Mouse (Mus musculus) olfactory bulb, adult 2 months (tissue): Measurements from ENCODE around the gene Rasd2. TPM values are rescaled to one million over a fixed set of nuclear protein-coding genes. Genes with fewer than 3 reads are reported as not detected.

ENCODE experiments used
- H3K27ac ChIP-seq: fragments of 200-500 bp; 2 replicates; pipeline ENCODE4 v1.5.1; 2012; ENCODE audit warnings: low read depth, low read length; ENCODE audit not compliant: insufficient read depth
- H3K4me1 ChIP-seq: fragments of 200-500 bp; 2 replicates; pipeline ENCODE4 v1.6.1; 2012; ENCODE audit warnings: low read length; ENCODE audit not compliant: control insufficient read depth, insufficient read depth
- H3K4me3 ChIP-seq: fragments of 200-500 bp; 2 replicates; pipeline ENCODE4 v1.5.1; 2012; ENCODE audit warnings: mild to moderate bottlenecking, low read depth, low read length, moderate library complexity; ENCODE audit not compliant: insufficient read depth
- CTCF ChIP-seq: fragments of 200-500 bp; IDR thresholded peaks from 2 replicates; pipeline ENCODE4 v1.5.1; 2012; ENCODE audit warnings: low read depth, mild to moderate bottlenecking, low read length, moderate library complexity; ENCODE audit not compliant: insufficient read depth
- POLR2A ChIP-seq: fragments of 200-500 bp; IDR thresholded peaks from 2 replicates; pipeline ENCODE4 v1.6.1; 2012; ENCODE audit warnings: mild to moderate bottlenecking, low read depth, low read length, moderate library complexity; ENCODE audit not compliant: insufficient read depth
- WGBS: fragments of 180-500 bp; shearing (Covaris S2); methylation state at CpG from one replicate; pipeline ENCODE4 v1.1.7; 2018; 5-methylcytosine and 5-hydroxymethylcytosine counted together
- polyA plus RNA-seq: library from polyadenylated mRNA; stranded (reverse); fragments of >200 nt; gene quantifications from 2 replicates; pipeline ENCODE4 v1.2.4, GENCODE M21; 2012; ENCODE audit warnings: low replicate concordance; ENCODE audit not compliant: missing spikeins, insufficient read depth, insufficient read length

Rasd2 gene
- polyA plus RNA-seq, 1 experiment: not detected

GRCm38 (mm10) chr8:75199914-75200313 is 13.8 kb upstream of the Rasd2 start:
- Histone ChIP-seq H3K4me1 (peaks cover 8% of the 10 kb centered on the region), H3K27ac (no peak overlapping the region), H3K4me3 (no peak overlapping the region)
- TF ChIP-seq CTCF (no peak), POLR2A (no peak)
- 77% methylated on average over 1 of the region's 1 CpGs for WGBS

- Histone ChIP-seq H3K27ac (no peak overlapping the region), H3K4me3 (no peak overlapping the region), H3K4me1 (peaks cover 5% of the 10 kb centered on the region)
- TF ChIP-seq CTCF: no peak
- no peak for TF ChIP-seq POLR2A
- 91% methylated on average over 8 of the region's 8 CpGs for WGBS
Observed at GRCm38 (mm10) chr8:75202041-75202656, 11.6 kb upstream of the Rasd2 start.

DNA sequence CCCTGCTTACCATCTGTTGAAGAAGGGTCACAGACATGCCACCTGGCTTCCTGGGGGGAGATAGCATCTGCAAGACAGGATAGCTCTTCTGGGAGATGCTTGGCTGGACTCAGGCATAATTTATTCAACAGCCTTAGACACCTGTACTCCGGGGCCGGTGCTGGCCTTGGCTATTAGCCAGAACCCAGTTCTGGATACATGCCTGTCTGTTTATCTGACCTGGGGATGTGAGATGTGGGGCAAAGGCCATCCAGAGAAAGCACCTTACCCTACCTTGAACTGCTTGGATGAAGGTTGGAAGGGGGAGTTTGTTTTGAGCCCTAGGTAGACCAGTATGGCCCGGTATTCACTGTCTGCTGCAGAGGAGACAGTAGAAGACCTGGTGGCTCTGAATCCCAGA is 10.8 kb upstream of the Rasd2 start:
- no peak for TF ChIP-seq CTCF
- no peak for TF ChIP-seq POLR2A
- 90% methylated on average over 3 of the region's 3 CpGs for WGBS
- no peak overlapping the region for H3K4me3 ChIP-seq
- peaks cover 5% of the 10 kb centered on the region for H3K4me1 ChIP-seq
- H3K27ac ChIP-seq: no peak overlapping the region

- Histone ChIP-seq H3K4me3 (no peak overlapping the region), H3K4me1 (peaks cover 5% of the 10 kb centered on the region), H3K27ac (no peak overlapping the region)
- no peak for TF ChIP-seq CTCF
- TF ChIP-seq POLR2A: no peak
- 88% methylated on average over 2 of the region's 2 CpGs for WGBS
Observed at GRCm38 (mm10) chr8:75203420-75203819, 10.3 kb upstream of the Rasd2 start.

GRCm38 (mm10) chr8:75204190-75204868 is 9.4 kb upstream of the Rasd2 start:
- Histone ChIP-seq H3K27ac (no peak overlapping the region), H3K4me3 (no peak overlapping the region), H3K4me1 (no peaks in the 10 kb centered on the region)
- WGBS: 87% methylated on average over 13 of the region's 13 CpGs
- TF ChIP-seq POLR2A: no peak
- no peak for TF ChIP-seq CTCF

- H3K4me1 ChIP-seq: peaks cover 21% of the 10 kb centered on the region
- no peak overlapping the region for H3K4me3 ChIP-seq
- whole genome bisulfite sequencing: 33% methylated on average over 3 of the region's 3 CpGs
- TF ChIP-seq POLR2A (no peak), CTCF (no peak)
- H3K27ac ChIP-seq: no peak overlapping the region
Observed at GRCm38 (mm10) chr8:75211461-75211860, 2.3 kb upstream of the Rasd2 start.

DNA sequence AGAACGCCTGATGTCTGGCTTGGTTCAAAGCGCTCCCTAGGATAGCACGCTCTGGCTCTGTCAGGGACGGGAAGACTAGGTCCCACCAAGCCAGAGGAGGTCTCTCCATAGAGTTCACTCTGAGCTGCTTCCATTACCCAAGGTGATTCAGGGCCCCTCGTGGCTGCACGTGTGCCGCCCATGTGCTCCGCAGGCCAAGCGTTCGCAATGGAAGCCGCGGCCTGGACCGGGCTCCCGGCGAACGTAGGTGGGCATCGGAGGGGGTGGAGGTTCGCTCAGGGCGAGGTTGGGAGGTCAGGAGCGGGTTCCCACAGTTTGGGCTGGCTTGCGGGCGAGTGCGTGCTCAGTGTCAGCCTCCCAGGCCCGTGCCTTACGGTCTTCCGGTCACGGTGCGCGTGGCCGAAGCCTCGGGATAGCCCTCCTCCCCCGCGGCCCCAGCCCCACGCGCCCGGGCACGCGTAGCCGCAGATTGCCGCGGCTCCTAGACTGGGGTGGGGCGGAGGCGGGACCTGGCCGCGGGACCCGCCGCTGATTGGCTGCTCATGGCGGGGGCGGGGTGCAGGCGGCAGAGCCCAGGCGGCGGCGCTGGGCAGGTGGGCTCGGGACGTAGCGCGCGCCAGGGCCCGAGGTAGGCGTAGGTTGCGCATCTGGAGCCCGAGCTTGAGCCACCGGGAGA is 975 bp upstream of the Rasd2 start:
- 5% methylated on average over 52 of the region's 63 CpGs for WGBS
- no peak overlapping the region for H3K27ac ChIP-seq
- no peak for TF ChIP-seq CTCF
- peak; percentile 7; the same call in 1 of the 2 replicates for TF ChIP-seq POLR2A
- H3K4me1 ChIP-seq: peaks cover 21% of the 10 kb centered on the region
- peak overlapping the region; percentile 71 for H3K4me3 ChIP-seq

- peaks cover 21% of the 10 kb centered on the region for H3K4me1 ChIP-seq
- TF ChIP-seq CTCF (no peak), POLR2A (no peak)
- 0% methylated on average over 36 of the region's 36 CpGs for WGBS
- H3K4me3 ChIP-seq: peak overlapping the region; percentile 71
- H3K27ac ChIP-seq: no peak overlapping the region
Observed at GRCm38 (mm10) chr8:75213307-75213651, 465 bp upstream of the Rasd2 start.

GRCm38 (mm10) chr8:75215046-75215445 is 1.3 kb downstream of the Rasd2 start:
- Histone ChIP-seq H3K4me1 (peaks cover 21% of the 10 kb centered on the region), H3K4me3 (no peak overlapping the region), H3K27ac (no peak overlapping the region)
- TF ChIP-seq POLR2A: no peak
- TF ChIP-seq CTCF: no peak
- WGBS: 42% methylated on average over 1 of the region's 1 CpGs
